Mouse (Mus musculus): ENCODE data around the gene Noc4l.

GRCm38 (mm10) chr5:110608941-110609340 is 44.3 kb downstream of the Noc4l start:
- TF ChIP-seq POLR2A (IDR thresholded peaks at IDR 0.05; ENCODE audit: borderline replicate concordance, insufficient read depth, low read length), result no peak
- no peak for TF ChIP-seq CTCF (IDR thresholded peaks at IDR 0.05; ENCODE audit: borderline replicate concordance, insufficient read depth, low read depth, low read length)

All from cerebellum, adult 2 months (tissue).